ENCODE assay signal across 20 mouse cellular contexts in the genomic region with DNA sequence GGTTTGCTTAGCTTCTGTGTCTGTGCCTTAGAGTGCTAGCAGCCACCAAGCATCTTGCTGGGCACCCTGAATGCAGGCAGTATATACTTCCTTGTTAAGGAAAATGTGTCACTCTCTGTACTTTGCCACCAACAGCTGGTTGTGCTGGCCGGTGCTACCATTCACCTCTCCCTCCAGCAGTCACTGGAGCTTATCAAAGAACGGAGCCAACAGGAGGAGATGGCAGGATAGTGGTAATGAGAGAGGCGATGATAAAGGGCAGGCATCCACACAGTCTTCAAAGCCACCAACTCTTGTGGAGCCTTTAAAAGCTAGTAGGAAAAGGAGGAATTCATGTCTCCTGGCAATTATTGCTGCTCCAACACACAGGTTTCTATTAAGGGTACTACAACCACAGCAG.
"Had no signal": no experiment of that assay in that cellular context is flagged by ENCODE, and none has a peak within 500 bp of the region (broad histone marks: within the 10 kb centered on the region; RNA-seq: fewer than 3 reads in every experiment).

No protein-coding gene starts in this region.

- H3K27ac ChIP-seq: liver, embryonic 14.5 days; lung, embryonic 15.5 days; midbrain, embryonic 10.5 days; neural tube, embryonic 12.5 days; neural tube, embryonic 15.5 days; stomach, postnatal 0 days had no signal

- H3K36me3 ChIP-seq: lung, embryonic 15.5 days had no signal

- H3K4me2 ChIP-seq: lung, embryonic 15.5 days; neural tube, embryonic 12.5 days; neural tube, embryonic 15.5 days had no signal

- H3K27me3 ChIP-seq: lung, embryonic 15.5 days; neural tube, embryonic 12.5 days; neural tube, embryonic 15.5 days had no signal

- H3K9me3 ChIP-seq: lung, embryonic 15.5 days; midbrain, embryonic 10.5 days; neural tube, embryonic 12.5 days; neural tube, embryonic 15.5 days had no signal

- H3K9ac ChIP-seq: liver, embryonic 14.5 days; lung, embryonic 15.5 days; neural tube, embryonic 12.5 days; neural tube, embryonic 15.5 days had no signal

- H3K4me3 ChIP-seq: lung, embryonic 15.5 days; midbrain, embryonic 10.5 days; neural tube, embryonic 12.5 days; neural tube, embryonic 15.5 days had no signal

- DNase-seq: kidney, adult 18-20 months; kidney, adult 9 months; kidney, postnatal 14 days; kidney, postnatal 4 days; lung, adult 18-20 months; lung, postnatal 10 days; lung, postnatal 36 days; midbrain, embryonic 14.5 days; right cerebral cortex, adult 18-20 months; right cerebral cortex, postnatal 14 days; right cerebral cortex, postnatal 4 days; thymus, adult 2 months; thymus, postnatal 14 days; thymus, postnatal 4 days had no signal
